Mouse (Mus musculus): ENCODE results near the gene Epha6.

GRCm38 (mm10) chr16:59770421-59770820 lies 834.9 kb downstream of the Epha6 start:
- no peak for TF ChIP-seq POLR2A (IDR thresholded peaks at IDR 0.05; ENCODE audit: borderline replicate concordance, insufficient read depth, low read length)
- TF ChIP-seq CTCF (IDR thresholded peaks at IDR 0.05; ENCODE audit: borderline replicate concordance, insufficient read depth, low read depth, low read length) = no peak
